Mouse (Mus musculus) Muller cell, postnatal 12 days (primary cell): ENCODE measurements at regions not wholly inside any gene's neighbourhood (a gene's known extent, or its start where the extent isn't known, plus 50 kb on each side); places are given as distances from the start of the nearest gene placed in this dataset.

Experiments used
- DNase-seq: peaks from one replicate; pipeline ENCODE4 v3.0.0-alpha.2; 2015; ENCODE audit errors: inconsistent ontology term

DNA sequence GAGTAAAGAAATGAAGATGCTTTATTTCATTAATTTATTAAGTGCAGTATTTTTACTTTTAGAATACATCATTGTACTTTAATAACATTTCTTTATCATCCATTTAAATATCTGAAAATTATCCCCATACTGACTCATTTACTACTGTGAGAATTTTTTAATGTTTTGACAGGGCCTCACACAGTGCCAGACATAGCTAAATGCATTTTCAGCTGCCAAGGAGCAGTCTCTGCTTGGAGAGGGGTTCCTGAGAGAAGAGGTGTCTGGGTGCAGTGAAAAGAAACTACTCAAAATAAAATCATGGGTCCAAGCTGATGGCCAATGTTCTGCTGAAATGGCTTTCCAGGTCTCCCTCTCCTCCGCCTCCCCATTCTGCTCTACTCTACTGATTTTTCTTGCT is 1116.3 kb upstream of the Ppp6c start:
- DNase-seq, result no peak

DNA sequence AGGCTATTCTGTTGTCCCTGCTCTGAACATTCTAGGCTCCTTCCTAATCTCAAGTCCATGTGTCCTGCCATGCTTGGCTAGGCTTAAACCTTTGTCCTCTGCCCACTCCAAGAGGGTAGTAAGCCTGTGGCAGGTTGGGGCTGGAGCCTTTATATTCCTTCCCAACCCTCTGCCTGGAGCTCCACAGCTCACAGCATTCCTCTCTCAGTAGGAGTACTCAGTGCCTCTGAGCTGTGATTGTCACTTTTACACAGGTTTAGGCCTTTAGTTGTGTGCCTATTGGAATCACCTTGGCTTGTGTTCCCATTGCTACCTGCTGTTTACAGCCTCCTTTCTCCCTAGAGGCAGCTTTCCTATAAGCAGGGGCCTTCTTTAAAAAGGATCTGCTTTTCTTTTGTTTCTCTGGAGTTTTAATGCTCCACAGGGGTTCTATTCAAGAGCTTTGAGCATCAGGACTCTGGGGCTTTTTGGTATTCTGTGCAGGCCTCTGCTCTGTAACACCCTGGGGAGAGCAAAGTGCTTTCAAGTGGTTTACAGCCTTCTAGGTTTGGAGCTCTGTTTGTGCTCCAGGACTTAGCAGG is 1106.1 kb upstream of the Ppp6c start:
- peak; percentile 4 for DNase-seq

GRCm38 (mm10) chr2:40321506-40321905 is 1095.3 kb upstream of the Ppp6c start:
- no peak for DNase-seq

DNA sequence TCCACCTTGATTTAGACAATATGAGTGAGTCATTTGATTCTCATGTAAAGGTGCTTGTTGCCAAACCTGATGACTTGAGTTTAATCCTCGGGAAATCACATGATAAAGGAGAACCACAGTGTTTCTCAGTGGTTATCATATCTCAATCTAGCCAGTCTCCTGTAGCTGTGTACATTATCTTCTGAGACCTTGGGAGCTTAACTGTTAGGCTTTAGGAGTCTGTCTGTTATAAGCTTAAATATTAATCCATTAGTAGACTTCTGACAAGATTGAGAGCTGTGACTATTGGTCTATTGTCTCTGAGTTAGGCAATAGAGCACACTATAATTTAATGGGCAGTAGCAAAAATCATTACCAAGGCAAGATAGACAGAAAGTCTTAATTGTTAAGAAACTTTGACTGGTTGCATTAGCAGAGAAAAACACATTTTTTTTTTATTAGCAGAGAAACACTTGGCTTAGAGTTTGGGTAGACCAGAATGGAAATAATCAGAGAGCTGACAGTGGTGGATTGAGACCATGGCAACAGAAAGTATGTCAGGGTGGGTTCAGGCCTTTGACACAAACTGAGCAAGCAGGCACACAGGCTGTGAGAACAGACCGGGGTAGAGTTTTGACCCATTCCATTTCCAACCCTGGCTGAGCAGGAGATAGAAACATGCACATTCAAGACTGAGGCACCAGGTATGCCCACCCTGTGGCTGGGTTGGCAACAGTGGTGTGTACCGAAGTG is 1094.6 kb upstream of the Ppp6c start:
- DNase-seq, result no peak
